Mouse (Mus musculus) fat pad, adult 2 months (tissue): ENCODE results near the gene Gpr108.

ENCODE experiments used
- DNase-seq: peaks from one replicate; pipeline ENCODE4 v3.0.0-alpha.2; 2011; ENCODE audit warnings: low read depth, low spot score; ENCODE audit errors: extremely low read depth

Gpr108 gene

DNA sequence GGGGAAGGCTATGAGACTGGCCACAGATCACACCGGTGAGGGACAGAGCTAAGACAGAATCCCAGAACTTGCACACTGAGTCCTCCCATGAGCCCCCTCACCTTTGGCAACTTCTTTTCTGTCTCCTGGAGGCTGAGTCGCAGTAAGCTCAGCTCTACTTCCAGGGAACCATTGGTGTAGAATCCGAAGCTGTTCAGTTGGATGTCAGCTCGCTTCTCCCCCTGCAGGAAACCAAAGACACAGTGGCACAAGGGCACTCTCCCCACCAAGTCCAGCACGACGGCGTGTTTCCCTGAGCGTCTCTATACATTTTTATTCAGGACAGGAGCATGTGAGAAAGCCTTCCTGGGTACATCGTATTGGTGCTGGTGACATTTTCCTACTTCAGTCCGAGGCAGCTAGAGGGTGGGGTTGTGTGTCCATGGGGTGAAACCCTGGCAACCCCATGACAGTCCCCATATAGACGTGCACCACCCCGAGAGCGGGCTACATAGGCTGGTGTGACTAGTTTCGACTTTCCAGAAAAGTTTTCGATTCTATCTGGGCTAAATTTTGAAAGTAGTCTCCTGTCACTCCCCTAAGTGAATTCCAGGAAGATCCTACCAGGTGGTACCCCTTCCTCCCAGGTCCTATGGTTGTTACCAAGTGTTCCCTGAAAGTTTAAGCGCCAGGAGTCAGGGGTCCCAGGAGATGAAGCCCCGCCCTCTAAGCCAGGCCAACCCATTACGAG is 1.4 kb downstream of the Gpr108 start:
- no peak for DNase-seq

DNA sequence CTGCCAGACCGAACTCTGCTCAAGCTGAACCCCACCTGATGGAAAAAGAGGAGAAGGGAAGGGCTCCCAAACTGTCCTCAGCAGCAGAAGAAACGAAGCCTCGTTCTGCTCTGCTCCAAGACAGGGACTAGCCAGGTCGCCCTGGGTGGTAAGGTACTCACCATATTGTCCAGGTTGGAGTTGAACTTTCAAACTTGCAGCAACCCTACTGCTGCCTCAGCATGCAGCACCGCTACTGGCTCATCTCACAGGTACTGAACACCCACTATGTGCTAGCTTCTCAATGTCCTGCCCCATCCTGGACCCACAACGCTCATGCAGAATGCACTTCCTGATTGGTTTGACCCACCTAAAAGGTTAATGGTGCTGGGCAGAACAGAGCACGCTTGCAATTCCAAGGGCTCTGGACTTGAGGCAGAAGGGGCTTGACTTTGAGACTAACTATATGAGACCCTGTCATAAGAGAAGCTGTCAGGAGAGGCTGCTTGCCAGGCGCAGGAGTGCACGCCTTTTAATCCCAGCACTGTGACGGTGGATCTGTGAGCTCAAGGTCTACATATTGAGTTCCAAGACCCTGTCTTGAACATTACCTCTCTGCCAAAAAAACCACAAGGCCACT is 2.8 kb downstream of the Gpr108 start:
- DNase-seq, result no peak

DNA sequence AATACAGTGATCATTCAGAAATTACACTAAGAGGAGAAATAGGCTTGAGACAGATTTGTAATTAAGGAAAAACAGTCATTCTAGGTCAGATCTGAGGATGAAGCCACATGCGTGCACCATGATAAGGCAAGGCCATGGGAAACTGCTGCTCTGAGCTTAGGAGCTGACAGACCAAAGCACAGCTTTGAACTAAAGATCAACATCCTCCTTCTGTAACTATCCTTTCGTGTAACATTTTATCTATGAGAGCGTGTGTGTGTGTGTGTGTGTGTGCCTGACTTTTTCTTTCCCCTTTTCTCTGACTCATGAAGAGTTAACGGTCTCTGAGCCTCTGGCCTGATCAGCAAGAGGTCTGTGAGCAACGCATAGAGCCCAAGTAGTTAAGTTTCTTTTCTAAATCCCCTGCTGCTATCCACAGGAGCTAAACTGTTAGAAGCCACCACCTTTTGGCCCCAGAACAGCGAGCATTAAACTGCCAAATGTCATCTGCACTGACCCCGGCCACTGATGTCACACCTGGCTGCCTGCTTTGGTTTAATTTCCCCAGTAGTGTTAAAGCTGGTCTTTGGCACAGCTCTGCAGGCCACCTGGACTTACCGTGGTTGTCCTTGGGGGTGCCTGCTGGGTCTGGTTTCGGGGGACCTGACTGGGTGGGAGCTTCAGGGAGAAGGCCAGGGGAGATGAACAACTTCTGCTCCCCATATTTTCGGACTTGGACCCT is 4.4 kb downstream of the Gpr108 start:
- no peak for DNase-seq

DNA sequence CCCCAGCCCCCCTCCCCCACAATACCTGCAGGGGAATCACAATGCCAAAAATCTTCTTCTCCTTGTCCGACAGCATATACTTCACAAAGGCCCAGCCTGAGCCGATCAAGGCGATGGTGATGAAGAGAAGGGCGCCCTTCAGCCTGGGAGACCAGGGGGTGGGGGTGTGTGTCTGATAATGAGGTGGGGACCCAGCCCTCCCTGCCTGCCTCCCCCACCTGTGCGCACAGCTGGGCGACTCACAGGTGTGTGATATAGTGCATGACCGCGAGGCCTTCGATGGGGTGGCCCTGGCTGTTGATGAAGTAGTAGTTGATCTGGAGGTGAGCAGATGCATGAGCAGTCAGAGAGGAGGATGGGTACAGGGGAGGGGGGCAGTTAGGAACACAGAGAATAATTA is 11.1 kb downstream of the Gpr108 start:
- DNase-seq, result no peak

DNA sequence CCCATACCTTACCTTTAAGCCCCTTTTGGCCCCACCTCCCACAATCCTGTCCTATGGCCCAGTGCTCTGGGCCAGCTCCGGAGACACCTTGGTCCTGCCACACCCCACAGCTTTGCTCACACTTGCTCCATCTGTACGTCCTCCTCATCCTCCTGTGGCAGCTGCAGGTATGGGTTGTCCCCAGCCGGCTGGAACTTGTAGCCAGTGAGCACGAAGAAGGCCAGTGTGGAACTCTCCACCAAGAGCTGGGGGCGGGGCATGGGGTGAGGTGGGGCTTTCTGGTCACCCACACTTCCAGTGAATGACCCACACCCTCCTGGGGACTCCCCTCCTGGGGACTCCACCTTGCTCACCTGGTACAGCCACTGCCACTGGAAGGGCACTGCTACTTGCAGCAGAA is 12.4 kb downstream of the Gpr108 start:
- DNase-seq, result no peak

DNA sequence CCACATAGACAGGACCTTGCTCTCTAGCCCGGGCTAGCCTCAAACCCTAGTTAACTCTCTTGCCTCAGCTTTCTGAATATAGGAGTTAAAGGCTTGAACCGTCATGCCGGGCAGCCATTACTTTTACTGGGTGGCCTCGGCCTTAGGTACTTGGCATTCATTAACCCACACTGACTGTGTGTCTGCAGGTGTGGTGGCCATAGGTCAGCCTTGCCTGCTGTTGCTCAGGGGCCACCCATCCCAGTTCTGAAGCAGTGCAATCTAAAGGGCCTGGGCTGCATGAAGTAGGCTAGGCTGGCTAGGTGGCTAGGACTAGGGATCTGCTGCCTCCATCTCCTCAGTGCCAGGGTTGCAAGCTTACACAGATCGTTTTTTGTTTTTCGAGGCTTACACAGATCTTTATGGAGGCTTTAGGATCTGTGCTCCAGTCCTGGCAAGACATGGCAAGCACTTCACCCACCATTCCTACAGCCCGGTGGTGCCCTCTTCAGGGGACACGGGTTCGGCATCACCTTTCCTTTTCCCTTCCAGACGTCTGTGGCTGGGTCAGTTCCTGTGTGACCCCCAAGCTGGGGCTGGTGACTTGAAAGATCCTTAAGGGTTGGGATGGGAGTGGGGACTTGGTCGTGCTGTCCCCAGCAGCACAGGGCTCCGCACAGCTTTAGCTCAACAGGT is 13.9 kb downstream of the Gpr108 start:
- DNase-seq, result no peak

DNA sequence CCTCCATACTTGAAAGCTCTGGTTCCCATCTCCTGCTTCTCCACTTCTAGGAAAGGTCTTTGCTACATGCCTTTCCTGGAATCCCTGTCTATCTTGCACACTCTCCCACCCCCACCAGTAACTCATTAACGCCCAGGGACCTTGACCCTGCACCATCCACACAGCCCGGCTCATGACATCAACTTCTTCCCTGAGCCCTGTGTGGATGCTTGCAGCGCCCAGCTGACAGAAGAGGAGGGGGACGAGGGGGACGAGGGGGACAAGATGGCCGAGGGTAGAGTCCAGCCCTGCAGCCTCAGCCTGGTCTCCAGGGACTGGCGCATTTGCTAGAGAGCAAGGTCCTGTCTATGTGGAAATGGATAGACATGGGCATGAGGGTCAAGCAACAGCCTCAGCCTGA is 15.2 kb downstream of the Gpr108 start:
- DNase-seq, result no peak

DNA sequence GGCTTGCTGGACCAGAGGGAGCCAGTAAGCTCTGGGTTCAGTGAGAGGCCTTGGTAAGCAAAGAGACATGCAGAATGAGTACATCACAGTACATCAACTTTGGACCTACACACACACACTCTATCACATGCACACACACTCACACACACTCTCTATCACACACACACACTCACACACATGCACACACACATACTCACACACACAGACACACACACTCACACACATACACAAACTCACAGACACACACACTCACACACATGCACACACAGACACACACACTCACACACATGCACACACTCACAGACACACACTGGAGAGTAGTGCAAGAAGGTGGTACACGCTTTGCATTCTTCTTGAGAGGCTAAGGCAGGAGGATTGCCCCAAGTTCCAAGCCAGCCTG is 16.0 kb downstream of the Gpr108 start:
- DNase-seq, result no peak

DNA sequence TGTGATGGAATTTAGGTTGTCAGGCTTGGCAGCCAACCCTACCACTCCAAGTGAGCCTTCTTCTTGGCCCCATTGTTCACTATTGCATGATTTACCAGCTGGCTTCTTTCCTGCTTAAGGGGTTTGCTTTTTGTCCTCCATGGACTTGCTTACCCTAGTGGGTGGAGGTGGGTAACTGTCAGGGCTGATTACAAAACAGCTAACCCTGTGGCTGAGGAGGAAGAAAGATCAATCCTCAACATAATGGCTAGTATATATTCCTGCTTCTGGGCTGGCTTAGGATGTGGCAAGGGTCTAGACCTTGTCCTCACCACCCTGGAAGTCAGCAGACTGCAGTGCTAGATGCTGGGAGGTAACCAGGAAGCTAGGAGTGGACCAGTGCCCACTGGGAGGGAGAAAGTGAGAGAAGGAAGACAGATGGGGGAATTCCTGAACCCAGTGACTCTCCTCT is 16.9 kb downstream of the Gpr108 start:
- DNase-seq, result no peak

DNA sequence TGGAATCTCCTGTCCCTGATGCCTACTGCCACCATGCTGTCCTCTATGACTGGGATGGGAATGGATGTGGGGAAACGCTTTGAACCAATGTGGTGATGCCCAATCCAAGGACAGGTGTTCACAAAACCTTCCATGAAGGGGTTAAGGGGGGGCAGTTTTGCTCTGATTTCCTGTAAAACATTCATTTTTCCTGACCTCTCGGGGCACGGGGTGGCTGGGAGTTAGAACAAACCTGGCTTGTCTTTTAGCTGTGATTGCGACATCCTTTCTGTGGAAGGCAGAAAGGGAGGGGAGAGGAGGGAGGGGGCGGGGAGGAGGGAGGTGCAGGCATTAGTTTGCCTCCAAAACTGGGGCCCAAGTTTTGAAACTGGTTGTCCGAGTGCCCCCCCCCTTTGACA is 17.5 kb downstream of the Gpr108 start:
- no peak for DNase-seq

DNA sequence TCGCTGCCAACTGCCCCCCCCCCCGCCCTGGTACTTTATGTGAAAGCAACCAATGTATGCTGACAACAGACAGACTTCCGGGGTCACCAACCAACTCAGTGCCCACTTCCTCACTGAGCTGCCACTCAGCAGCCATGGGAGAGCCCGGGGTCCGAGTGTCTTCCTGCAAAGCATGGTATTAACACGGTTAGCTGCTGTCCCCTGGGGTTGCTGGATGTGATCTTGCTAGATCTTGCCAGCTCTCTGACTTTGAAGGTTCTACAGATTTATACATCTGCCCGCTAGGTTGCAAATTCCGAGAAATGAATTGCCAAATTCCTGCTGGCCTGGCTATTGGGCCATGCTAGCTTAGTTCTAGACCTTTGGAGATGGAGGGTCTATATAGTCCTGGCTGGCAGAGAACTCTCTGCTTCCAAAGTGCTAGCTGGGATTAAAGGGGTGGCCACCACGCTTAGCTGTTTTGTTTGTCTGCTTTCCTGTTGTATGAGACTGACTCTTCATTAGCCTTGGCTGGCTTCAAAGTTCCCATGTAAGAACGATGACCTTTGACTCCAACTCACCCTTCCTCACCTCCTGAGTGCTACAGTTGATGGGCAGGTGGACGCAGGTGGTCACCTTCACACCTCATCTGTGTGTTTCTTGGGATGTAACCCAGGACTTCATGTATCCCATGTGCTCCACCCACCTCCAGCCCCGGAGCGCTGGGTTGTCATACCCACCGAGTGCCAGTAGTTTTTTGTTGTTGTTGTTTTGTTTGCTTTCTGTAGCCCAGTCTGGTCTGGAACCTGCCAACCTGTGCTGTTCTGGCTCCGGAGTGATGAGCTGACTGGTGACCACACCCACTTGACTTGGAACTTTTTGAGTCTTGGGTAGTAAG is 18.2 kb downstream of the Gpr108 start:
- no peak for DNase-seq

DNA sequence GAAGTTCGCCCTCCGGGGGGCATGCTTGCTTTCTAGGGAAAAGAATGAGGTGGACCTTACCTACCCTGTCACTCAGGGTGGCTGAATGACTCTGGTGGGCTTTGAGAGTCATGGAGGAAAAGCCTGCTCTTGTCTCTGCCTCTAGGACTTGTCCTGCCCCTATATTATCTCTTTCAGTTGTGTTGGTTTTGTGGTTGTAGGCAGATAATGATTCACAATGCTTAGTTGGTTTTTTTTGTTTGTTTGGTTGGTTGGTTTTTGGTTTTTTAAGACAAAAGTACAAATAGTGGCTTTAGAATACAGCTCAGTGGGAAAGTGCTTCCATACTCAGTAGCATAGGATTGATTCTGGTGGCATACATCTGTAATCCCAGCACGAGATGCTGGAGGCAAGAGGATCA is 19.4 kb downstream of the Gpr108 start:
- DNase-seq, result no peak

DNA sequence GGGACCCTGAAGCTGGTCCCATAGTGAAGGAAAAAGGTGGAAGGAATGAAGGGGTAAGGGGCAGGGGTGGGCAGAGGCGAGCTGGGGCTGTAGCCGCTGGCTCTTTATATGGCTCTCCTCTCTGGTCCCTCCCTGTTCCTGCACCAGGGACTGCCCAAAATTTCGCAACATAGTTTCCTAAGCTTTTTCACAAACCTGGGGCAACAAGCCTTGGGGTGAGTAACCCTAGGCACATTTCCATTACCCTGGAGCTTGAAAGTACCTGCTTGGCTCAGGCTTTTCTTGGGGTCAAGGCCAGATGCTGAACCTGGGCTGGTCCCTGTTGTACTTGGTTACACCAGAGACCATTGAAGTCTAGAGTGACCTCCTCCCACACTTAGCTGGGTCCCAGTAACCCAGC is 20.2 kb downstream of the Gpr108 start, which contains the start of gene C3:
TSS of gene C3 (minus strand) at position 123 of the 400 bp plus-strand sequence.
- no peak for DNase-seq

DNA sequence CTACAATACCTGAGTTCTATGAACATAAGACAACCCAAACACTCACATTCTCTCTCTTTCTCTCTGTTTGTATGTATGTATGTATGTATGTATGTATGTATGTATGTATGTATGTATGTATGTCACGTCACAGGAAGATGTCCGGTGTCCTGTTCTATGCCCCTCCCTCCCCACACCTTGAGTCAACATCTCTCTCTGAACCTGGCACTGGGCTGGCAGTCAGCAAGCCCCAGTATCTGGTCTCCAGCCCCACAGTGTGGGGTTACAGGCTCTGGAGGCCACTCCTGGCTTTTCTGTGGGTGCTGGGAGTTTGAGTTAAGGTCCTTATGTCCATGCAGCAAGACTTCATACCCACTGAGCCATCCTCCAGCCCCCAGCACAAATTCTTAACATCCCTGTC is 20.8 kb downstream of the Gpr108 start:
- no peak for DNase-seq

DNA sequence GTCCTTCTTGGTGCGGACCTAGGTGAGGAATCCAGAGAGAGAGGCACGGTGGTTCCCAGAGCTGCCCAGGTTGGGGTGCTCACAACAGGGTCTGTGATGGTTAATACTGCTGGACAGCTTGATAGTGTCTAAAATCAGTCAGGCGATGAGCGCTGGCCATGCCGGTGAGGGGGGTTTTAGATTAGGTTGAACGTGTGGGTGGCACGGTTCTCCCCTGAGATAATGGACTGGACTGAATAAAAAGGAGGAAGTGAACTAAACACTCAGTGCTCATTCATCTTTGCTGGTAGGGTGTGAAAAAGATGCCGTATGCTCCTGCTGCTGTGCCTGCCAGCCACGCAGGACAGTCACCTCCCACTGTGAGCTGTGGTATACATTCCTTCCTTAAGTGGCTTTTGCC is 24.9 kb downstream of the Gpr108 start:
- DNase-seq, result no peak

DNA sequence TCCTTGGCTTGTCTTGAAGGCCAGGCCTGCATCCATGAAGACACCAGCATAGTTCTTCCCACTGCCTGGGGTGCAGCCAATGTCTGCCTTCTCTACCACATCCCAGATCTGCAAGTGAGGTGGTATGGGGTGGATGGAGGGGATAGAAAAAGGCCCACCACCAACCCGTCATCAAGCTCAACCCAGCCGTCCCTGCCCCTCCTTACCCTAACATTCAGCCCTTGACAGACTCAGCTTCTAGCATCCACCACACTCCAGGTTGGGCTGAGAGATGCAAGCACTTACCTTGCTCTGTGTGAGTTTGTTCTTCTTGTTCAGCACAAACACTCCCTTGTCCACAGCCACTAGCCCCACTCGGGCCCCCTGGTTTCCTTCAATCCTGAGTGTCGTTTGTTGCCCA is 26.3 kb downstream of the Gpr108 start:
- DNase-seq, result no peak

DNA sequence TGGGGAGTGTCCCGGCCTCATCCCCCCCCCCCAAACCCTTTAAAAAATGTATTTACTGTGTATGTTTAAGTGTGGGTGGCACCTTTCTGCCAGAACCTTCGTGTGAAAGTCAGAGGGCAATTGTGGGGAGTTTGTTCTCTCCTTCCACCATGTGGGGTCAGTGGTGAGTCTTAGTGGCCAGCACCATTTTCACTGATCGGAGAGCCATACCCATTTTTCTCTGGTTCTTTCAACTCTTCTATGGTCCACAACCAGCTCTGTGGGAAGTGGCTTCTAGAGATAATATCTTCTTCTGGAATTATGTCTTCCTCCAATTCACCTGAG is 28.4 kb downstream of the Gpr108 start:
- DNase-seq, result no peak

DNA sequence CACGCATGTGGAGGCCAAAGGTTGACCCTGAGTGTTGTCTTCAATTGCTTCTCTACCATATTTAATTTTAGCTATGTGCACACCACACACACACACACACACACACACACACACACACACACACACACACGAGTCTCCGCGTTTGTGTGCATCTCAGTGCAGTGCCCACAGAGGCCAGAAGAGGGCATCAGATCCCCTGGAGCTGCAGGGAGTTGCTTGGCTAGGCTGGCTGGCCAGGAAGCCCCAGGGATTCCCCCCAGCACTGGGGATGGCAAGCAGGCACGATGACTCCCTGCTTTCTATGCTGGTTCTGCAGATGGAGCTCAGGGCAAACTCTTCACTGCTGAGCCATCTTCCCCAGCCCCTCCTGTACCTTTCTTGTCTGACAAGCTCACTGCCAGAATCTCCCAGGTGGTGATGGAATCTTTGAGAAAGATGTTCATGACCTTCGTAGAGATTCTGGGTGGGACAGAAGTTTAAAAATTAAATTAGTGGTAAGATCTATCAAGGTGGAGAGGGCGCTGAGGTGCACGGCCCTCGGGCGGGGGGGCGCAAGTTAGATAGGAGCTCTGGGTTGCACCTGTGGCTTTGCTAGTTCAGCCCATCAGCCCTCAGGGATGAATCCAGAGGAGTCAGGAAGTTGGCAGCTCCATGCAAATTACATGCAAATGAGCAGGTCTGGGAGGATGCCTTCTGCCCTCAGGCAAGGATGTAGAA is 28.9 kb downstream of the Gpr108 start:
- DNase-seq, result no peak

DNA sequence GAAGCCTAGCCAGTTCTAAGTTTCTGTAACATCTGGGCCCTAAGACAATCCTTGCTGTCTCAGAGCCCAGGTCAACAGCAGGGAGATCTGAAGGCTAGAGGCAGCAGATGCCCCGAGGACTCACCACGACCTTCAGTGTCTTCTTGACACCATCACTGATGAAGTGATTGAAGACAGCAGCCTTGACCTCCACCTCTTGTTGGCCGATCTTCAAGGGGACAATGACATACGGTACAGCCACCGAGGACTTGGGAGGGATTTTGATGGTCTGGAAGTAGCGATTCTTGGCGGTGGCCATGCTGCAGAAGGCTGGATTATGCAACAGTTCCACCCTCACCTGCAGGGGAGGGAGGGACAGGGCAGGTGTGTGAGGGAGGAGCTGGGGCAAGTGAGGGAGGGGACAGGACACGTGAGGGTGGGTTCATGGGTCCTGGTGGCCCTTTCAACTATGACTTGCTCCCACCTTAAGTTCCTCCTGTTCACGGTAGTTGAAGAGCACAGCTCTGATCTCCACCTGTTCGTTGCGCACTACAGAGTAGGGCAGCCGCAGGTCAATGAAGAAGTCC is 29.8 kb downstream of the Gpr108 start:
- no peak for DNase-seq
